Mouse (Mus musculus) common myeloid progenitor, adult 5-6 weeks (primary cell): ENCODE results near the gene Cstad. TPM values are rescaled to one million over a fixed set of nuclear protein-coding genes. Genes with fewer than 3 reads are reported as not detected.

Source experiments
- ATAC-seq: replicated peaks from 2 replicates; pipeline ENCODE4 v1.8.0; 2016; ENCODE audit warnings: low read depth, mild to moderate bottlenecking, moderate TSS enrichment, inconsistent platforms; ENCODE audit not compliant: poor library complexity, severe bottlenecking
- total RNA-seq: library from RNA; stranded (forward); fragments of 200-1000, 187-1606 nt; gene quantifications from 2 replicates; pipeline ENCODE4 v1.2.3, GENCODE M21; 2017

Cstad gene
- total RNA-seq, 1 experiment from 2014 or later, result not detected

- no peak for ATAC-seq
Measured at GRCm38 (mm10) chr2:30626058-30626675, 31.3 kb downstream of the Cstad start.

- ATAC-seq, result no peak
Measured at GRCm38 (mm10) chr2:30627338-30627737, 32.5 kb downstream of the Cstad start.

DNA sequence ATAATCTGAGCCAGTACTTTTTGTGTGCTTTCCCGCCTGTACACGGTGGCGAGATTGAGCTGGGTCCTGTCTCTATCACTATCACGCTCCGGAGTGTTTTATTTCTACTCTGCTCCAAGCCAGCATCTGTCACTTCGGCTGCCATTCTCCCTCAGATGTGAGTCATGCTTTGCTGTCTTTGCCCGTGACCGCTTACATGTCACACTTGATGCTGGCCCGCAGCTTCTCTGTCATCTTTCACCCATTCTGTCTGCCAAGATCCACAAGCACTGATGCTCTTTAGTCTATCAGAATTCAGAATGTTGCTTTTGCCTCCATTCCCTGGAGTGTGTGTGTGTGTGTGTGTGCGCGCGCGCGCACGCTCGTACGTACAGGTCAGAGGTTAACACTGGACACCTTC, 33.5 kb downstream of the Cstad start:
- ATAC-seq, result no peak

DNA sequence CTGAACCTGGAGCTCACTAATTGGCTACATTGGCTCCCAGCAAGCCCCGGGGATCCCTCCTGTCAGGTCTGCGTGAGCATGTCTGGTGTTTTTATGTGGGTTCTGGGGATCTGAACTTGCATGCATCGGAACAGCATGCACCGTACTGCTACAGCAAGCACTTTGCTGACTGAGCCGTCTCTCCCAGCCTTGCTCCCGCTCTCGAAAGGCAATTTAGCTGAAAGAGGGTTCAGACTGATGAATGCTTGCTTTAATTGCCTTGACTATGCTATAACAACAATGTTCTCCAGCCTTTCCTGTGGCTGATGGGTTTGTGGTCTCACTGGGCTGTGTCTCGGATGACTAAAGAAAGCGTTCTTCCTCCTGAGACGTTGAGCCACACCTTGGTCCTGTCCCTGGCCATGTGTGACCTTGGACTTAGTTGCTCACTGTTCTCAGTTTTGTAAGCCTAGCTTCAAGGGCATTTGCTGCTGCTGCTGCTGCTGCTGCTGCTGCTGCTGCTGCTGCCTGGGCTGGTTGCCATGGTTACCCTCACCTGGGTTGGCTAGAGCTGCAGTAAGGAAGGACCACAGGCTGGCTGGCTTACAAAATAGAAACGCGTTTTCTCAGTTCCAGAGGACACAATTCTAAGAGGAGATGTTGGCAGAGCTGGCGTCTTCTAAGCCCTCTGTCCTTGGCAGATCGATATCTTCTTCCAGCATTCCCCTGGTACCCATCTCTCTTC, 34.4 kb downstream of the Cstad start:
- no peak for ATAC-seq

DNA sequence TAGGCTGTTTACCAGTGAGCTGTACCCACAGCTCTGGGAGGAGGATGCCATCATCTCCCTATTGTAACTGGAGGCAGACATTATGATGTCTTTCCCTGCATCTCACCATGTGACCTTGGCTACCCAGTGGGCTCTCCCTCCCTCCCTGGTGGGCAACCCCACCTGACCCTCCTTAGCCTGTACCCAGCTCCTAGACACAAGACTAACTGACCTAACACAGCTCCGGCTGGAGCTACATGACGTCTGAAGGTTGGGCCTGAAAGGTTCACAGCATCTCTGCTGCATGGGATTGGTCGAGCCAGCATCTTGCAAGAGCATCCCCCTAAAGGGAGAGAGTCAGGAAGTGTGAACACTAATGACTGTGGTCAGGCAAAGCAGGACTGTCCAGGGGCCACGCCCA, 35.0 kb downstream of the Cstad start:
- ATAC-seq, result no peak

- no peak for ATAC-seq
Measured at GRCm38 (mm10) chr2:30636266-30636671, 41.4 kb downstream of the Cstad start.

GRCm38 (mm10) chr2:30637991-30638390, 43.2 kb downstream of the Cstad start:
- no peak for ATAC-seq

- ATAC-seq, result no peak
Measured at GRCm38 (mm10) chr2:30640021-30640481, 45.2 kb downstream of the Cstad start.

DNA sequence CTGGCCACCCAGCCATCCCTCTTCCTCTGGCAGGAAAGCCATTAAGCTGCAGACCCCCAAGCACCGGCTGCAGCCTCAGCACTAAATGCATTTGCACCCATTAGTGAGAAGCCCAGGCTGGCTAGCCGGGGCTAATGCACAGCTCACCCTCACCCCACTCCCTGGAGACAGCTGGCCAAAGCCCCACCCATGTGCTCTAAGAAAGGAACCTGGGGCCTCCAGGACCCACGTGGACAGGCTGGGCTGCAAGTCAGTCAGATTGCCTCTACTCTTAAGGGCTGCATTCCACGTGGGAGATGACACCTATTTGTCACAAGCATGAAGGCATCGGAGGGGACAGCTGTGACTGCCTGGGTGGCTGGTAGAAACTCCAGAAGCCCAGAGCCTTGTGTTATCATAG, 48.0 kb downstream of the Cstad start:
- ATAC-seq, result no peak

DNA sequence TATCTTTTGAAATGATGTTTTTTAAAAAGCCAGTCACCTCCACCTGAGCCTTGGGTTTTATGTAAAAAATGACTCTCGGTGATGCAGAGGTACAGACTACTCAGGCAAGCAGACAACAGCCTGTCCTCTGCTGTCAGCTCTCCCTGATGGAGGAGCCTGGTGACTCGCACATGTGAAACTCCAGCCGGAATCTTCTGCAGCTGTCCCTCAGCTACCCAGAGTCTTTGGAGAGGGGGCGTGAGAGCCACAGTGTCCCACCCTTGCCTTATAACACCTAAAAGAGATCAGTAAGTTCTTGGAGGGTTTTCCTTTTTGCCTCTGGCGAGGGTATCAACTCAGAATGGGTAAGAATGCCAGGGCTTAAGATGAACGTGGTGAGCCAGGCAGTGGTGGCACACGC, 48.6 kb downstream of the Cstad start:
- ATAC-seq, result no peak

DNA sequence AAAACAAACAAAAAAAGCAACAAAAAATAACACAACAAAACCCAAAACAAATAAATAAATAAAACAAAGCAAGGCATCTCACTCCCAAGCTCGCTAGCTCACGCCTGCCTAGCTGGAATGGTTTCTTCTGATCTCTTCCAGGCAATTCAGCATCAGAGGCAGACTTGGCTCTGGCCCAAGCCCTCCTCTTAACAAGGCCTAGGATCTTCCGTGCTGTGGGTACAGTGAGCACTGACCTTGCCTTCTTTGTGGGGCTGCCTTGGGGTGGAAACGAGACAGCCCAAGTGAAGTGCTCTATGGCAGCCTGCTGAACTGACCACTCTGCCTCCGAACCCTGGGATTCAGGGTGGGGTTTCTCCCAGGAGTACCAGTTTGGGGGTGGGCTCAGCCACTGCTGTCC, 52.0 kb downstream of the Cstad start:
- ATAC-seq, result no peak

- no peak for ATAC-seq
Measured at GRCm38 (mm10) chr2:30647303-30647881, 52.6 kb downstream of the Cstad start.

- no peak for ATAC-seq
Measured at GRCm38 (mm10) chr2:30647882-30648494, 53.1 kb downstream of the Cstad start.

DNA sequence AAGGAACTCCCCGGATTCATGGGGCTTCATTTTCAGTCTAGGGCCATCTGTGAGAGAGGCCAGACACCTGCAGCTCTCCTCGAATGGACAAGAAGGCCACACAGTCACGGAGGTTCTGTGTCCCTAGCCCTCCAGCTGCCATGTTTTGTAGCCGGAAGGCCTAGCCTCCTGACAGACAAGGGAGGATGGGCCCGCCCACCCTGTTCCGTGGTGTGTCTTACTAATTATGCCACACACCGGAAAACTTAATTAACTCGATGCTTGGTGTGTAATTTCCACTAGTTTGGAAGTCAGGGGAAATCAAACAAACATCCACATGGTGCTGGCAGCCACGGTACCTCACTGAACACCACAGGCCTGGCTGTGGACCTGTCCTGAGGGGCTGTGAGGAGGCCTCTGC, 55.4 kb downstream of the Cstad start:
- no peak for ATAC-seq

DNA sequence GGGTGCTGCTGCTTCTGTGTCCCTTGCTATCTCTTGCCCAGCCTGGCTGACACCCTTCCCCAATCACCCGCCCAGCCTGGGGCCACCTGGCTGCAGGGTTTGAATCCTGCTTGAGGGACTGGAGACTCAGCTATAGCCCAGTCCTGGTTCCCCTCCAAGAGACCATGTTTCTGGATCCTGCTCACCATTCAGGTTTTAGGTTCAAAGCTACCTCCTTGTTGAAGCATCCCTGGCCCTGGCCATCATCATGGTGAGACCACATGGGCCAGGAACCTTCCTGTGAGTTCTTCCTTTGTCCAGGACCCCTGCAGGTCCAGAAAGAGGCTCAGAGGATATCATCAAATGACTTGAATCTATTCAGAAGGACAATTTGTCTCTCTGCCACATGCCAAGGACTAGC, 57.0 kb downstream of the Cstad start:
- ATAC-seq, result no peak

- no peak for ATAC-seq
Measured at GRCm38 (mm10) chr2:30652581-30653037, 57.8 kb downstream of the Cstad start.

DNA sequence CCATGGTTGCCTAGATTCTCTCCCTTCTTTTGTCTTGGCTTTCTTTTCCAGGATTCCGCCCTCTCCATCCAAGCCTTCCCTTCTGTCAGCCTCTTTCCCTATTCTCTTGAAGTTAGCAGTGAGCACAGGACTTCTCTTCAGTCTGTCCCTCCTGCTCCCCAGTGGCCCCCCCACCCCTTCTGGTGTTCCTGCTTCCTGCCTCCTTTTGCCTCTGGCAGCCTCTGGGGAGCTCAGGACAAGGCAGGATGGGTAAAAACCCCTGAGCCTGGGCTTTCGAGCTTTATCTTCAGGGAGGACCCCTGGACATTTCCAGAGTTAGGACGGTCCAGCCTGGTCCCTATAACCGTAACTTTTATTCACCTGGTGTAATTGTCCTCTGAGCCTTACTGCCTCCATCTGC, 58.2 kb downstream of the Cstad start:
- ATAC-seq, result no peak

GRCm38 (mm10) chr2:30654158-30654557, 59.3 kb downstream of the Cstad start:
- ATAC-seq, result no peak

DNA sequence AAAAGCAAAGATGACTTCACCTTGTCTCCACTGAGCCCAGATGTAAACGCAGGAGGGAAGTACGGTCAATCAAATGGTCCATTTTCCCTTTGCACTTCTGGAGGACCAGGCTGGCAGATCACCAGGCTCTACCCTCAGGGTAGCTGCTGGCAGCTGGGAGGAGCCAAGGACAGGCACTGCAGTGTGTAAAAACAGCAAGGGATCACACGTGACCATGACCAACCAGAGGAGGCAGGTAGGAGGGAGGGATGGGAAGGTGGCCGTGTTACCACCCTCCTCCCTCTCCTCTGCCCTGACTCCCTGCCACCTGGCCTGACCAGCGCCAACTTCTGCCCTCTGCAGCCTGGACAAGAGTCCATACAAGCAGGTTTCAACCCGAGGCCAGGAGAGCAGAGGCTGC, 59.7 kb downstream of the Cstad start:
- no peak for ATAC-seq

DNA sequence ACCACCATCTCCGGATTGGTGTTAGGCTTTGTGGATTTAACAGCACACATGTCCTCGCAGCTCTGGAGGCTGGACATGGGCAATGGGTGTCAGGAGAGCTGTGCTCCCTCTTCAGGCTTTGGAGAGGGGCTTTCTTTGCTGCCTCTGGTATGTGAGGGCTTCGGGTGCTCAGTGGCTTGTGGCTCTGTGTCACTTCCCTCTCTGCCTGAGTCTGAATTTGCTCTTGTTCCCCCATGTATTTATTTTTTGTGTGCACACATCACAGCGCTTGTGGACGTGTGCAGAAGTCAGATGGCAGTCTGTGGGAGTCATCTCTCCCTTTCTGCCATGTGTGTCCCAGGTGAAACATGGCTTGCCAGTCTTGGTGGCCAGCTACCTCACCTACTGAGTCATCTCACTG, 60.9 kb downstream of the Cstad start:
- ATAC-seq, result no peak
